Mouse (Mus musculus) embryonic facial prominence, embryonic 11.5 days (tissue): Measurements from ENCODE around the gene Npvf. TPM values are rescaled to one million over a fixed set of nuclear protein-coding genes. Genes with fewer than 3 reads are reported as not detected.

Experiments
- ATAC-seq: fragments of 200-750 bp; cut with Nextera tagmentation; replicated peaks from 2 replicates; pipeline ENCODE4 v1.8.0; 2017; ENCODE audit warnings: low read depth; ENCODE audit not compliant: insufficient number of reproducible peaks, low FRiP score, low TSS enrichment
- DNase-seq: peaks from one replicate; pipeline ENCODE4 v3.0.0-alpha.2; 2015; ENCODE audit warnings: low spot score
- H3K27ac ChIP-seq: fragments of 300-500 bp; sonication (generic); replicated peaks from 2 replicates; pipeline ENCODE4 v1.5.1; 2014; ENCODE audit warnings: mild to moderate bottlenecking, low read depth, low read length, control low read depth
- H3K27me3 ChIP-seq: fragments of 300-500 bp; sonication (generic); 2 replicates; pipeline ENCODE4 v1.6.1; 2014; ENCODE audit warnings: mild to moderate bottlenecking, low read length, moderate library complexity, mixed read lengths; ENCODE audit not compliant: control insufficient read depth, insufficient read depth
- H3K36me3 ChIP-seq: fragments of 300-500 bp; sonication (generic); replicated peaks from 2 replicates; pipeline ENCODE4 v1.6.1; 2014; ENCODE audit warnings: low read depth, mild to moderate bottlenecking, low read length, moderate library complexity, mixed read lengths; ENCODE audit not compliant: control insufficient read depth, insufficient read depth
- H3K4me1 ChIP-seq: fragments of 300-500 bp; sonication (generic); 2 replicates; pipeline ENCODE4 v1.6.1; 2014; ENCODE audit warnings: low read length, mixed read lengths; ENCODE audit not compliant: control insufficient read depth, insufficient read depth
- H3K4me2 ChIP-seq: fragments of 300-500 bp; sonication (generic); 2 replicates; pipeline ENCODE4 v1.6.1; 2014; ENCODE audit warnings: low read depth, mild to moderate bottlenecking, control low read depth, low read length, moderate library complexity
- H3K4me3 ChIP-seq: fragments of 300-500 bp; sonication (generic); 2 replicates; pipeline ENCODE4 v1.5.1; 2014; ENCODE audit warnings: low read depth, low read length, control low read depth
- H3K9ac ChIP-seq: fragments of 300-500 bp; sonication (generic); replicated peaks from 2 replicates; pipeline ENCODE4 v1.6.1; 2014; ENCODE audit warnings: mild to moderate bottlenecking, control low read depth, low read length
- H3K9me3 ChIP-seq: fragments of 300-500 bp; sonication (generic); replicated peaks from 2 replicates; pipeline ENCODE4 v1.6.1; 2016; ENCODE audit warnings: mild to moderate bottlenecking, low read length, inconsistent platforms, mixed read lengths; ENCODE audit not compliant: control insufficient read depth
- WGBS: fragments of 180-500 bp; shearing (Covaris S2); extraction: QIAGEN DNeasy Blood & Tissue Kit; methylation state at CpG from one replicate; pipeline ENCODE4 v1.1.7; 2014; 5-methylcytosine and 5-hydroxymethylcytosine counted together
- polyA plus RNA-seq: library from polyadenylated mRNA; unstranded; fragments of >200 nt; fragmentation: Nextera tagmentation; extraction: Ambion mirVana; gene quantifications from 2 replicates; pipeline ENCODE4 v1.2.1, GENCODE M21; 2014

The Npvf gene
- polyA plus RNA-seq, 1 experiment from 2014 or later: not detected

DNA sequence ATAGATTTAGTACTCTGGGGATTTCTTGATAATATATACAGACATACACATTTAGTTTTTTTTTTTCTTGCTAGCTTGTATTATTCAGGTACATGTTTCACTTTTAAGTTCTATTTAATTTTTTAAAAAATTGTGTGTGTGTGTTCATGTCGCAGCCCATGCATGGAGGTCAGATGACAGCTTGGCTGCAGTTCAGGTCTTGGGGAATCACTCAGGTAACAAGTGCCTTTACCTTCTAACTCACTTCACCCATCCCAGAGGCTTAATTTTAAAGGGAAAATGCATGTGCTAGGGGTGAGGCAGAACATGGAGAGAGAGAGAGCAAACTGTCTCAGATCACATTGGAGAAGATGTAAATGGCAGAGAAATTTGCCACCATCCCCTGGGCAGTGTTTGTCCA is 2.2 kb upstream of the Npvf start:
- Histone ChIP-seq H3K9me3 (no peaks in the 10 kb centered on the region), H3K9ac (no peak overlapping the region), H3K4me1 (no peaks in the 10 kb centered on the region), H3K36me3 (no peaks in the 10 kb centered on the region), H3K27ac (no peak overlapping the region), H3K27me3 (no peaks in the 10 kb centered on the region), H3K4me3 (no peak overlapping the region), H3K4me2 (no peak overlapping the region)
- 94% methylated on average over 1 of the region's 1 CpGs for WGBS
- ATAC-seq: no peak
- no peak for DNase-seq

DNA sequence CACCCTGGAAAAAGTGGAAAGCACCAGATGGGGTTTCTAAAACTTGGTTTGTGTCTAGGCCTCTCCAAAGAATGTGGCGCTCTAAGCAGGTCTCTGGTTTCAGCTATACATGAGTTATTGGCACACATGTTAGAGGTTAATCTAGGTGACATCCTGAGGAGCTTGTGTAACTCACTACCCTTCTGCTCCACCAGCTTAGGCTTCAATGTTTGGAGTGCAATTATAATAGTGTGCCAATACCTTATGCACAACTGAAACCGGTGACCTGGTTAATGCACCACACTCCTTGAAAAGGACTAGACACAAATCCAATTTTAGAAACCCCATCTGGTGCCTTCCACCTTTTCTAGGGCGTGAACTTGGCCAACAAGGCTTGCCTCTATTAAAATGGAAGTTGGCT is 1.7 kb upstream of the Npvf start:
- H3K9ac ChIP-seq: no peak overlapping the region
- H3K27ac ChIP-seq: no peak overlapping the region
- WGBS: 83% methylated on average over 3 of the region's 3 CpGs
- H3K36me3 ChIP-seq: no peaks in the 10 kb centered on the region
- no peak overlapping the region for H3K4me2 ChIP-seq
- H3K27me3 ChIP-seq: no peaks in the 10 kb centered on the region
- H3K4me3 ChIP-seq: no peak overlapping the region
- H3K4me1 ChIP-seq: no peaks in the 10 kb centered on the region
- no peaks in the 10 kb centered on the region for H3K9me3 ChIP-seq
- no peak for DNase-seq
- no peak for ATAC-seq

DNA sequence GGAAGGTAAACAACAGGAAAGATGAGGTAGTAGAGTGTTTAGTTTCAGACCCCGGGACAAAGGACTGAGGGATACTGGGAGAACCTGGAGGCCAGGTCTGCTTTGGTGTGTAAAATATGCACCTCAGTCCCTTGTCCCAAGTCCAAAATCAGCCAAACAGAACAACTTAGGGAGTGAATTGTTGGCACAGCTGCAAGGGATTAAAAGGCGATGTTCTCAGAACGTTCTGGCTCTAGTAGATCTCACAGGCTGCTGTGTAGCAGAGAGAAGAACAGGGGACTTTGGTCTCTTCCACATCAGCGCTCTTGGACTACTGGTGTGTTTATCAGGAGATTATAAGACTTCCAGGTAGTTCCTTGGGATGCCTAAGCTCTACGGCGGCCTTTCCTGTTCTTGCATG is 6.6 kb downstream of the Npvf start:
- WGBS: 69% methylated on average over 6 of the region's 6 CpGs
- Histone ChIP-seq H3K9ac (no peak overlapping the region), H3K27me3 (no peaks in the 10 kb centered on the region), H3K4me1 (no peaks in the 10 kb centered on the region), H3K27ac (no peak overlapping the region), H3K9me3 (no peaks in the 10 kb centered on the region), H3K36me3 (no peaks in the 10 kb centered on the region), H3K4me3 (no peak overlapping the region), H3K4me2 (no peak overlapping the region)
- ATAC-seq: no peak
- no peak for DNase-seq

DNA sequence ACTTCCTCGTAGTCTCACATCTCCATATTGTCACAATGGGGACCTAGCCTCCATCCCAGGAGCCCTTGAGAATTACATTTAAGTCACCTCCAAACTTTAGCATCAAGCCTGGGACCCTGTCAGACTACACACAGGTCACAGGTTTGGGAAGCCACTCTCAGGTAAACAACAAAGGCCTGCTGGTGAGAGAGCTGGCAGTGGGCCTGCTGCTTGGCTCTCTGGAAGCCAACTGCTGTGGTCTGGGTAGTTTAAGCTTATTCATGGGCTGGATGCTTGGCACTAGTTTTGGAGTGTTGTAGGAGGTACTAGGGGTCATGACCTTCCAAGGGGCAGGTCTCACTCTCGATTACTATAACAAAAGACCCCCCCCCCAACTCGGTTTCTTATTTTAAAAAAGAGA is 7.6 kb downstream of the Npvf start:
- 40% methylated on average over 3 of the region's 3 CpGs for WGBS
- no peak overlapping the region for H3K27ac ChIP-seq
- no peak overlapping the region for H3K4me3 ChIP-seq
- DNase-seq (no peak), ATAC-seq (no peak)
- H3K9me3 ChIP-seq: no peaks in the 10 kb centered on the region
- no peak overlapping the region for H3K9ac ChIP-seq
- no peaks in the 10 kb centered on the region for H3K36me3 ChIP-seq
- no peaks in the 10 kb centered on the region for H3K4me1 ChIP-seq
- no peak overlapping the region for H3K4me2 ChIP-seq
- H3K27me3 ChIP-seq: no peaks in the 10 kb centered on the region

DNA sequence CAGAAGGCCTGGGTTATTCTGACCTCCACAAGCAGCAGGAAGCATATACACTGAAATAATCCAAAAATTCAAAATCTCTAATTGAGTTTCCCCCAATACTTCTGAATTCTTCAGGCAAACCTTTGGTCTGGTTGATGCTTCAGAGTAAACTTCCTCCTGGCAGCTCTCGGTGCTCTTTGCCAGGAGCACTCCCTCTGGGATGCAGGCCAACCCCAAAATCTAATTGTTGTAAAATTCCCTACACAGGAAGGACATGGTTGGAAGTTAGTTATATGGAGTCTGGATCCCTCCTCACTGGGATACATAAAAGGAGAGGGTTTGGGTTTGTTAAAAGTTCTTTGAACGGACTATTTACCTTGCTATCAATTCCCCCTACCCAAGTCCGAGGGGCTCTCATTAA is 9.5 kb downstream of the Npvf start:
- WGBS: 73% methylated on average over 3 of the region's 3 CpGs

DNA sequence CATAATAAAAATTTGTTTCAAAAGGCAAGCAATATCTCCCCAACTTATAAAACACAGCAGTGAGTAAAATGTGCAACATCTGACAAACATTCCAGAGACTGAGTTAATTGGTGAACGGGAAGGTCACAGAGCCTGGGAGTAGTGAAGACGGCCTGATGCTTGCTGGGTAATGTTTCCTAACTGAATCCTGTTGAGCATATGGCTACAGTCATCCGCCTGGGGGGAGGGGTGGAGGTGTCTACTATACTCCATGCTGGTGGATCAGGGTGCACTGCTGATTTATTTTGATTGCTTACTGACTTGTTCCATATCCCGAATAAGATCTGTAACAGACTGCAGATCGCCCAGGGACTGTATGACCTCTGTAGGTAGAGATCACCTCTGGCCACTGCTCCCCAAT is 12.3 kb downstream of the Npvf start:
- H3K27me3 ChIP-seq: no peaks in the 10 kb centered on the region
- H3K4me1 ChIP-seq: no peaks in the 10 kb centered on the region
- no peak overlapping the region for H3K4me3 ChIP-seq
- no peak overlapping the region for H3K4me2 ChIP-seq
- no peaks in the 10 kb centered on the region for H3K9me3 ChIP-seq
- H3K9ac ChIP-seq: no peak overlapping the region
- H3K36me3 ChIP-seq: no peaks in the 10 kb centered on the region
- WGBS: 33% methylated on average over 5 of the region's 5 CpGs
- 0 out of 2 replicates have a peak, but pooled peaks have one; percentile 78 for ATAC-seq
- DNase-seq: peak; percentile 73
- H3K27ac ChIP-seq: no peak overlapping the region

More for the DNA sequence above, 9.5 kb downstream of the Npvf start:
- Histone ChIP-seq H3K36me3 (no peaks in the 10 kb centered on the region), H3K27me3 (no peaks in the 10 kb centered on the region), H3K9me3 (no peaks in the 10 kb centered on the region), H3K27ac (no peak overlapping the region), H3K4me3 (no peak overlapping the region), H3K9ac (no peak overlapping the region), H3K4me1 (no peaks in the 10 kb centered on the region), H3K4me2 (no peak overlapping the region)
- DNase-seq (no peak), ATAC-seq (no peak)

DNA sequence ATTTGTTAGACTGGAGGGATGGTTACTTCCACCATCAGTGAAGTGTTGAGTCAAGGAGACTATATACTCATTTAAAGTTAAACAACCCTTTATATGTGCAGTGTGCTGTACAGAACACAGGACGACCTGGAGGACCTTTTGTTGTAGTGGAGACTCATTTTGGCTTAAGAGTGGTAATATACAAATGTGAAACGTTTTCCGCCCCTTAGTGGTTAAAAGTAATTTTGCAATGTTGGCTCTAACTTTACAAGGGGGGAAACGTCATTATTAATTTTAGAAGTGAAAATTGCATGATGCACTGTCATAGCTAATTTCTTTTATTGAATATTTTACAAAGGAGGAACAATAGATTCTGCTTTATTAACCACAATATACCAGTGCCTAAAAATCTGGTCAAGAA is 13.9 kb downstream of the Npvf start:
- ATAC-seq: no peak
- no peak overlapping the region for H3K4me2 ChIP-seq

DNA sequence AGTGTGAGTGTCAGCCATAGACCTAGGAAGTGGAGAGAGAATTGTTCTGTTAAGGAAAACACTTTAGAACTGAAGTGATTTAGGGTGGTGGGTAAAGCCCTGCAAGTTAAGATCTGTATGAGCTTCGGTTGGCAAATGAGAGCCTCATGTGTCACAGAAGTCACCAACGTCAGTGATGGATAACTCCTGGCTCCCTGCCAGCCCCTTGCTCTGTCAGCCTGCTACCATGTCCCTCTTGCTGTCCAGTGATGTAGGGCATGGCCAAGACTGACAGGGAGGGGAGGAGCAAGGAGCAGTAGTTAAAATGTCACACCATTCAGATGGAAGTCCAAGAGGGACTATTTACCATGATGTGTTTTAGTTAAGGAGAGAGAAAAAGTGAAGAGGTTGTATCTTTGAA is 14.6 kb downstream of the Npvf start:
- H3K4me1 ChIP-seq: no peaks in the 10 kb centered on the region
- H3K4me2 ChIP-seq: no peak overlapping the region
- H3K36me3 ChIP-seq: no peaks in the 10 kb centered on the region
- H3K9ac ChIP-seq: no peak overlapping the region
- ATAC-seq (no peak), DNase-seq (no peak)
- H3K27ac ChIP-seq: no peak overlapping the region
- H3K27me3 ChIP-seq: no peaks in the 10 kb centered on the region
- H3K4me3 ChIP-seq: no peak overlapping the region
- H3K9me3 ChIP-seq: no peaks in the 10 kb centered on the region
- 59% methylated on average over 2 of the region's 2 CpGs for WGBS

More for the DNA sequence above, 13.9 kb downstream of the Npvf start:
- Histone ChIP-seq H3K9me3 (no peaks in the 10 kb centered on the region), H3K9ac (no peak overlapping the region), H3K4me3 (no peak overlapping the region), H3K27me3 (no peaks in the 10 kb centered on the region), H3K27ac (no peak overlapping the region), H3K36me3 (no peaks in the 10 kb centered on the region), H3K4me1 (no peaks in the 10 kb centered on the region)
- no peak for DNase-seq
- 78% methylated on average over 4 of the region's 4 CpGs for WGBS
